Mouse (Mus musculus): ENCODE measurements around the gene Narfl. TPM values are rescaled to one million over a fixed set of nuclear protein-coding genes. Genes with fewer than 3 reads are reported as not detected.
A peak's percentile ranks its signal among the peaks of the same experiment; 100 is the strongest.

The Narfl gene
- polyA plus RNA-seq, 1 experiment from 2014 or later: 29.0 TPM

DNA sequence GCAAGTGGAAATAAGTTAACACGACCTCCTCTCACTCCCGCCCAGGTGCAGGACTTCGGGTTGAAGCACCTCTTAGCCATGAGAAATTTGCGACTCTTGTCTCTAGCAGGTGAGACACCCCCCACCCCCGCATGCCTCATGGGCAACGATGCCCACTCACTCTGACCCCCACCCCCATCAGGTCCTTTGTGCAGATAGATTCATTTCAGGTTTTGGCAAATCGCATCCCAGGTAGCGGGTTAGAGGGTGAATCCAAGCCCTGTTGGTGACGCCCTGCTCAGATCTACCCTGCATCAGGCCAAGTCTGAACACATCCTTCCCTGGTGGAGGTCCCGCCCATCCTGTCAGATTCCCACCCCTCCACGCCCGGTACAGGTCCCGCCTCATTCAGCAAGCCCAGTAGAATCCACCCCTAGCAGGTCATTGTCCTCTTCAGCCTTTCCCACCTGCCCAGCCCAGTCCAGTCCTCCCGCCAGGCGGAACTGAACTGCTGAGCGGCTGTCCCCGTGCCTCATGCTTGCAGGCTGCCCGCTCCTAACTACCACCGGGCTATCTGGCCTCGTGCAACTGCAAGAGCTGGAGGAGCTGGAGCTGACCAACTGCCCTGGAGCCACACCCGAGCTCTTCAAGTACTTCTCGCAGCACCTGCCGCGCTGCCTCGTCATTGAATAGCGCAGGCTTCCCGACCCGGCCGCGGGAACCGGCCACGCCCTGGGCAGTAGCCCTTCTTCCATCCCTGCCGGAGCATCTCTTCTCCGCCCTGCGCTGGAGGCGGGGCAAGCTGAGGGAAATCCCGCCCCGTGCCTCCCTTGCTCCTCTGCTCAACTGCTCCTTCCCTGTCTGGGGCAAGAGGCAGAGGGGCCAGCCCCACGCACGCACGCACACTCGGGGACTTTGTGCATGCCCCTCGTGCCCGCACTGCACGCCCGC, 45.5 kb downstream of the Narfl start:
- Histone ChIP-seq H3K9me3 (replicated peaks; ENCODE audit: control insufficient read depth, low read length, poor library complexity, severe bottlenecking) (no peaks in the 10 kb centered on the region), H3K4me1 (ENCODE audit: control insufficient read depth, insufficient read depth, low read length) (peaks cover 5% of the 10 kb centered on the region), H3K36me3 (ENCODE audit: control insufficient read depth, insufficient read depth, low read length) (peaks cover 27% of the 10 kb centered on the region), H3K4me3 (ENCODE audit: low read depth, low read length) (no peak overlapping the region), H3K27ac (ENCODE audit: low read length) (no peak overlapping the region), H3K4me2 (ENCODE audit: low read length) (no peak overlapping the region), H3K27me3 (ENCODE audit: control insufficient read depth, insufficient read depth, low read depth, low read length) (peaks cover 11% of the 10 kb centered on the region), H3K9ac (ENCODE audit: low read depth, low read length) (peak overlapping the region; percentile 20; the same call in 1 of the 2 replicates)
- 12% methylated on average over 46 of the region's 46 CpGs for WGBS
- ATAC-seq: no peak

DNA sequence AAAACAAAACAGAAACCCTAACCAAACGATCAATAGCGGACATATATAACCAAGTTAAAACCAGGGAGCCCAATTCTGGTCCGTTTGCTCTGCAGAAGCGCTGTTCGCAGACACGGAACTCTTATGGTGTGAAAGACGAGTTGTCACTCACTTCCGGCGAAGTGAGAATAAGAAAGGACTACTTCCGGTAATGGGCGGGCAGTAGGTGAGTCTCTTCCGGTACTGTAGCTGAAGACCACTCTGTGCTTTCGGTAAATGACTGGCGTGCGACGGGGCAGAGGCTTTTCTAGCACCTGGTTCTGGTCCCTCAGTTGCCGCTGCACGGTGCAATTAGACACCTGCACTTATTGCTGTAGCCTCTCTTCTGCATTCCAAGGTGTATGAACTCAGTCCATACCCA, 49.9 kb downstream of the Narfl start, which contains the start of gene Wdr24:
Gene Wdr24 (plus strand): TSS at position 176 of the 400 bp plus-strand sequence.
- whole genome bisulfite sequencing: under 1% methylated on average over 18 of the region's 18 CpGs
- H3K36me3 ChIP-seq (ENCODE audit: control insufficient read depth, insufficient read depth, low read length): peaks cover 20% of the 10 kb centered on the region
- H3K4me1 ChIP-seq (ENCODE audit: control insufficient read depth, insufficient read depth, low read length): peaks cover 29% of the 10 kb centered on the region
- no peaks in the 10 kb centered on the region for H3K9me3 ChIP-seq (replicated peaks; ENCODE audit: control insufficient read depth, low read length, poor library complexity, severe bottlenecking)
- ATAC-seq: peak; percentile 73
- H3K27ac ChIP-seq (ENCODE audit: low read length): peak within 1 kb of the TSS; percentile 83
- H3K27me3 ChIP-seq (ENCODE audit: control insufficient read depth, insufficient read depth, low read depth, low read length): peaks cover 4% of the 10 kb centered on the region
- H3K9ac ChIP-seq (ENCODE audit: low read depth, low read length): peak within 1 kb of the TSS; percentile 77
- peak within 1 kb of the TSS; percentile 87 for H3K4me2 ChIP-seq (ENCODE audit: low read length)
- peak within 1 kb of the TSS; percentile 58 for H3K4me3 ChIP-seq (ENCODE audit: low read depth, low read length)

DNA sequence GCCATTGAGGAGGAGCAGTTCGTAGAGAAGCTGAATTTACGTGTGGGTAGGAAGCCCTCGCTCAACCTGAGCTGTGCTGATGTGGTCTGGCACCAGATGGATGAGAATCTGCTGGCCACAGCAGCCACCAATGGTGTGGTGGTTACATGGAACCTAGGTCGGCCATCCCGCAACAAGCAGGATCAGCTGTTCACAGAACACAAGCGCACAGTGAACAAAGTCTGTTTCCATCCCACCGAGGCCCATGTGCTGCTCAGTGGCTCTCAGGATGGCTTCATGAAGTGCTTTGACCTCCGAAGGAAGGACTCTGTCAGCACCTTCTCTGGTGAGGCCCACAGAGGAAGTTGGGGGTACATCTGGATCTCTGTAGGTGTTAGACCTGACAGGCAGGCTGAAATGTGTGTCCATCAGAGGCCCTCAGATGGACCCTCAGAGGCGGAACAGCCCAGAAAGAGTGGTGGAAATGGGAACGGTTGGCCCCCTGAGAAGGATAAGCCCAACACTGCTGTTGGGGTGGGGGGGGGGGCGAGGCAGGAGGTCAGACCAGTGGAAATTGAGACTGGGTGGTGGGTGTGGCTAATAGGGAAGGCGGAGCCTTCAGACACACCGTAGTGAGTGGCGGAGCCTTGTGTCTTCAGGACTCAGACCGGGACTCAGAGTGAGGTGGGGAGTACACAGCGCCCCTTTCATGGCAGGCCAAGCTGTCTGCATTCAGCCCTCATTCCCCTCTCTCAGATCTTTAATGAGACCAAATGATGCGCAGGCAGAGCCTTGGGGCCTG, 51.0 kb downstream of the Narfl start:
- no peaks in the 10 kb centered on the region for H3K27me3 ChIP-seq (ENCODE audit: control insufficient read depth, insufficient read depth, low read depth, low read length)
- peak overlapping the region; percentile 87 for H3K4me2 ChIP-seq (ENCODE audit: low read length)
- peaks cover 14% of the 10 kb centered on the region for H3K36me3 ChIP-seq (ENCODE audit: control insufficient read depth, insufficient read depth, low read length)
- ATAC-seq: no peak
- peak overlapping the region; percentile 77 for H3K9ac ChIP-seq (ENCODE audit: low read depth, low read length)
- H3K4me3 ChIP-seq (ENCODE audit: low read depth, low read length): peak overlapping the region; percentile 58
- WGBS: 76% methylated on average over 17 of the region's 17 CpGs
- H3K4me1 ChIP-seq (ENCODE audit: control insufficient read depth, insufficient read depth, low read length): peaks cover 31% of the 10 kb centered on the region
- no peak overlapping the region for H3K27ac ChIP-seq (ENCODE audit: low read length)
- H3K9me3 ChIP-seq (replicated peaks; ENCODE audit: control insufficient read depth, low read length, poor library complexity, severe bottlenecking): no peaks in the 10 kb centered on the region

DNA sequence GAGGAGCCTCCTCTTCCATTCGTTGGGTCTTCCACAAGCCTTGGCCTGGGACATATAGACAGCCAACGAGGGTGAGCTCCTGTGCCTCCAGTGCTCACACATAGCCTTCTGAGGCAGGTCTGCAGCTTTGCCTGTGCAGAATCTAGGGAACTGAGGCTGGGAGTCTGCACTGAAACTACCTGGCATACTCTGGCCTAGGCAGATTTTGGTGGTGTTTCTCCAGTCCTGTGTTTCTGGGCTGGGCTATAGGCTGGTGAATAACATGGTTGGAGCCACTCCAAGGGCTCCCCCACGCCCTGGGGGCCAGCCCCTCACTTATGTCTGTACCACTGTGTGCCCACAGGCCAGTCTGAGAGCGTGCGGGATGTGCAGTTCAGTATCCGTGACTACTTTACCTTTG, 51.7 kb downstream of the Narfl start:
- Histone ChIP-seq H3K4me3 (ENCODE audit: low read depth, low read length) (no peak overlapping the region), H3K36me3 (ENCODE audit: control insufficient read depth, insufficient read depth, low read length) (peaks cover 12% of the 10 kb centered on the region), H3K27me3 (ENCODE audit: control insufficient read depth, insufficient read depth, low read depth, low read length) (no peaks in the 10 kb centered on the region), H3K9me3 (replicated peaks; ENCODE audit: control insufficient read depth, low read length, poor library complexity, severe bottlenecking) (no peaks in the 10 kb centered on the region), H3K27ac (ENCODE audit: low read length) (no peak overlapping the region), H3K4me1 (ENCODE audit: control insufficient read depth, insufficient read depth, low read length) (peaks cover 38% of the 10 kb centered on the region), H3K4me2 (ENCODE audit: low read length) (no peak overlapping the region; the same call in 1 of the 2 replicates), H3K9ac (ENCODE audit: low read depth, low read length) (no peak overlapping the region)
- no peak for ATAC-seq
- 89% methylated on average over 6 of the region's 6 CpGs for WGBS

DNA sequence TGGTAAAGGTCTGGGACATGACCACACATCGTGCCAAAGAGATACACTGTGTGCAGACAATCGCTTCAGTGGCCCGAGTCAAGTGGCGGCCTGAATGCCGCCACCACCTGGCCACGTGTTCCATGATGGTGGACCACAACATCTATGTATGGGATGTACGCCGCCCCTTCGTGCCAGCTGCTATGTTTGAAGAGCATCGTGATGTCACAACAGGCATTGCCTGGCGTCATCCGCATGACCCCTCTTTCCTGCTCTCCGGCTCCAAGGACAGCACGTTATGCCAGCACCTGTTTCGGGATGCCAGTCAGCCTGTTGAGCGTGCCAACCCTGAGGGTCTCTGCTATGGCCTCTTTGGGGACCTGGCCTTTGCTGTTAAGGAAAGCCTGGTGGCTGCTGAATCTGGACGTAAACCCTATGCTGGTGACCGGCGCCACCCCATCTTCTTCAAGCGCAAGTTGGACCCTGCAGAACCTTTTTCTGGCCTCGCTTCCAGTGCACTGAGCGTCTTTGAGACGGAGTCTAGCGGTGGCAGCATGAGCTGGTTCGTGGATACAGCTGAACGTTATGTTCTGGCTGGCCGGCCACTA, 52.5 kb downstream of the Narfl start:
- 96% methylated on average over 27 of the region's 27 CpGs for WGBS
- no peak overlapping the region for H3K27ac ChIP-seq (ENCODE audit: low read length)
- H3K4me2 ChIP-seq (ENCODE audit: low read length): no peak overlapping the region
- no peak overlapping the region for H3K4me3 ChIP-seq (ENCODE audit: low read depth, low read length)
- H3K9ac ChIP-seq (ENCODE audit: low read depth, low read length): no peak overlapping the region
- no peaks in the 10 kb centered on the region for H3K27me3 ChIP-seq (ENCODE audit: control insufficient read depth, insufficient read depth, low read depth, low read length)
- H3K4me1 ChIP-seq (ENCODE audit: control insufficient read depth, insufficient read depth, low read length): peaks cover 44% of the 10 kb centered on the region
- H3K36me3 ChIP-seq (ENCODE audit: control insufficient read depth, insufficient read depth, low read length): peaks cover 19% of the 10 kb centered on the region
- no peaks in the 10 kb centered on the region for H3K9me3 ChIP-seq (replicated peaks; ENCODE audit: control insufficient read depth, low read length, poor library complexity, severe bottlenecking)
- no peak for ATAC-seq

DNA sequence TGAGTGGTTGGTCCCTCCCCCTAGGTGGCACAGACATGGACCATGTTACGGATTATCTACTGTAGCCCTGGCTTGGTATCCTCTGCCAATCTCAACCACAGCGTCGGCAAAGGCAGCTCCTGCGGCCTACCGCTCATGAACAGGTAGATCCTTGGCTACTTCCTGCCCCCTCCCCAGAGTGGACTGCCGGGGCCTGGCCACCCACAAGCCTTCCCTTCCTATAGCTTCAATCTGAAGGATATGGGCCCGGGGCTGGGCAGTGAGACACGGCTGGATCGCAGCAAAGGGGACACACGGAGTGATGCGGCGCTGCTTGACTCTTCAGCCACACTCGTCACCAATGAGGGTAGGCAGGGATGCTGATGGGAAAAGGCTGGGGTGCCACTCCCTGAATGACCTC, 53.4 kb downstream of the Narfl start:
- Histone ChIP-seq H3K4me2 (ENCODE audit: low read length) (no peak overlapping the region), H3K27me3 (ENCODE audit: control insufficient read depth, insufficient read depth, low read depth, low read length) (no peaks in the 10 kb centered on the region), H3K27ac (ENCODE audit: low read length) (no peak overlapping the region), H3K4me3 (ENCODE audit: low read depth, low read length) (no peak overlapping the region), H3K4me1 (ENCODE audit: control insufficient read depth, insufficient read depth, low read length) (peaks cover 54% of the 10 kb centered on the region), H3K9me3 (replicated peaks; ENCODE audit: control insufficient read depth, low read length, poor library complexity, severe bottlenecking) (no peaks in the 10 kb centered on the region), H3K36me3 (ENCODE audit: control insufficient read depth, insufficient read depth, low read length) (peaks cover 25% of the 10 kb centered on the region), H3K9ac (ENCODE audit: low read depth, low read length) (no peak overlapping the region)
- WGBS: 95% methylated on average over 13 of the region's 13 CpGs
- ATAC-seq: no peak

DNA sequence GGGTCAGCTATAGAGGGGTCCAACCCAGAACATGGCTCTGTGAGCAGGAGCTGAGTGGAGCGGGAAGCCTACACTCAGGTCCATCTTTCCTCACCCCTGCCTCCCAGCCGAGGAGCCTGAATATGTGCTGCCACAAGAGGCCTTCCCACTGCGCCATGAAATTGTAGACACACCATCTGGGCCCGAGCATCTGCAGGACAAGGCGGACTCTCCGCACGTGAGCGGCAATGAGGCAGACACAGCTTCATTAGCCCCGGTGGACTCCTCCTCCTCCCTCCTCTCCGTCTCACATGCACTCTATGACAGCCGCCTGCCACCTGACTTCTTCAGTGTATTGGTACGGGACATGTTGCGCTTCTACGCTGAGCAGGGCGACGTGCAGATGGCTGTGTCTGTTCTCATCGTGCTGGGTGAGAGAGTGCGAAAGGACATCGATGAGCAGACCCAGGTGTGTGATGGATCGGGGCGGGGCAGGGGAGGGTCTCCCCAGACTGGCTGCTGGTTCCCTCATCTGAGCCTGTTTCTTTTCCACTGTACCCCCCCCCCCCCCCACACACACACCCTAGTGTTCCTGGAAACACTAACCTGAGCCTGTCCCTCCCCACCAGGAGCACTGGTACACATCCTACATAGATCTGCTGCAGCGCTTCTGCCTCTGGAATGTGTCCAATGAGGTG, 54.1 kb downstream of the Narfl start:
- ATAC-seq: no peak
- Histone ChIP-seq H3K9ac (ENCODE audit: low read depth, low read length) (no peak overlapping the region), H3K27me3 (ENCODE audit: control insufficient read depth, insufficient read depth, low read depth, low read length) (no peaks in the 10 kb centered on the region), H3K4me2 (ENCODE audit: low read length) (peak overlapping the region; percentile 97), H3K4me3 (ENCODE audit: low read depth, low read length) (no peak overlapping the region), H3K36me3 (ENCODE audit: control insufficient read depth, insufficient read depth, low read length) (peaks cover 25% of the 10 kb centered on the region), H3K4me1 (ENCODE audit: control insufficient read depth, insufficient read depth, low read length) (peaks cover 56% of the 10 kb centered on the region), H3K9me3 (replicated peaks; ENCODE audit: control insufficient read depth, low read length, poor library complexity, severe bottlenecking) (no peaks in the 10 kb centered on the region), H3K27ac (ENCODE audit: low read length) (peak overlapping the region; percentile 91; the same call in 1 of the 2 replicates)
- 92% methylated on average over 22 of the region's 22 CpGs for WGBS

DNA sequence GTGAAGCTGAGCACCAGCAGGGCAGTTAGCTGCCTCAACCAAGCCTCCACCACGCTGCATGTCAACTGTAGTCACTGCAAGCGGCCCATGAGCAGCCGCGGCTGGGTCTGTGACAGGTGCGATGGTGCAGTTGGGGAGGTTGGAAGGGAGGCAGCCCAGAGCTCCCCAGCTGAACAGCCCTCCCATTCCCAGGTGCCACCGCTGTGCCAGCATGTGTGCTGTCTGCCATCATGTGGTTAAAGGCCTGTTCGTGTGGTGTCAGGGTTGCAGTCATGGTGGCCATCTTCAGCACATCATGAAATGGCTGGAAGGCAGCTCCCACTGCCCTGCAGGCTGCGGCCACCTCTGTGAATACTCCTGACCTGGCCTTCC, 54.6 kb downstream of the Narfl start:
- 90% methylated on average over 8 of the region's 8 CpGs for WGBS
- Histone ChIP-seq H3K9ac (ENCODE audit: low read depth, low read length) (peak overlapping the region; percentile 78), H3K36me3 (ENCODE audit: control insufficient read depth, insufficient read depth, low read length) (peaks cover 25% of the 10 kb centered on the region), H3K4me1 (ENCODE audit: control insufficient read depth, insufficient read depth, low read length) (peaks cover 56% of the 10 kb centered on the region), H3K27me3 (ENCODE audit: control insufficient read depth, insufficient read depth, low read depth, low read length) (no peaks in the 10 kb centered on the region), H3K27ac (ENCODE audit: low read length) (peak overlapping the region; percentile 91), H3K4me2 (ENCODE audit: low read length) (peak overlapping the region; percentile 97), H3K4me3 (ENCODE audit: low read depth, low read length) (peak overlapping the region; percentile 56), H3K9me3 (replicated peaks; ENCODE audit: control insufficient read depth, low read length, poor library complexity, severe bottlenecking) (no peaks in the 10 kb centered on the region)
- no peak for ATAC-seq
